Mouse (Mus musculus): Measurements from ENCODE around the gene Rab6a. TPM values are rescaled to one million over a fixed set of nuclear protein-coding genes. Genes with fewer than 3 reads are reported as not detected.

The Rab6a gene
- total RNA-seq, 1 experiment from 2014 or later: 58.1 TPM

DNA sequence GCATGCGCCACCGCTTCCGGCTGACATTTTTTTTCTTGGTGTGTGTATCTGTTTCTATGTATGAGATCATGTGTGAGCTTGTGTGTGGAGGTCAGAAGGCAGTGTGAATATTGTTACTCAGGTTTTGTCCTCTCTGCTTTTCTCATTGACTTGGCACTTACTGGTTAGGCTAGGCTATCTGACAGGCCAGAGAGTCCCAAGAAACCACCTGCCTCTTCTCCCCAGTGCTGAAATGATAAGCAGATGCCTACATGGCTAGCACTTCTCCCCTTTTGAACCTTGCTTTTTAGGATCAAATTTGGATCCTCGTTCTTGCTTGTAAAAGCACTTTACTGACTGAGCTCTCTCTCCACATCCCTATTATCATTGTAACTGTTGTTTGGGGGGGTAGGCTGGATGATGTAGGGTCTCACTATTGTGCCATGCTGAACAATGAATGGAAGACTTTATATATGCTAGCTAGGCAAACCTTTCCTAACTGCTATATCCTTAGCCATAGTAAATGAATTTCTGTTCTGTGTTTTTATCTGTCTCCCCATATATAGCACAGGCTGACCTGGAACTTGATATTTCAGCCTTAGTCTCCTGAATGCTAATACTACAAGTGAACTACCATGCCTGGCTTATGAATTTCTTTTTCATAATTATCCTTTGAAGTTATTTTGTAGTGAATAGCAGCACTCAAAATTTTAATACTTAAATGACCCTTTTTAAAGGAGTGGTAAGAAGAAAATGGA, 9.1 kb downstream of the Rab6a start:
- peak; percentile 66 for ATAC-seq (replicated peaks; ENCODE audit: low read depth, poor library complexity, severe bottlenecking)

DNA sequence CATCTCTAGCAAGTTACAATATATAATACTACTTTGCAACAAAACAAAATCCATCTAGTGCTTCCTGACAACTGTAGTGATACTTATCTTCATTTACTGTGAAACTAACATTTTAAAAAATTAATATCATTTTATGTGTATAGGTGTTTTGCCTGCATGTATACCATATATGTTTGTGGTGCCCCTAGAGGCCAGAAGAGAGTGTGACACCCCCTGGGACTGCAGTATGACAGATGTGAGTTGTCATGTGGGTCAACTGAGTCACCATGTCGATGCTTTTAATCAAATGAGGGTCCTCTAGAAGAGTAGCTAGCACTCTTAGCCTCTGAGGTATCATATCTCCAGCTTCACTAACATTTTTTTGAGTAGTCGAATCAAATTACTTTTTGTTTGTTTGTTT, 15.1 kb downstream of the Rab6a start:
- peak; percentile 71 for ATAC-seq (replicated peaks; ENCODE audit: low read depth, poor library complexity, severe bottlenecking)

DNA sequence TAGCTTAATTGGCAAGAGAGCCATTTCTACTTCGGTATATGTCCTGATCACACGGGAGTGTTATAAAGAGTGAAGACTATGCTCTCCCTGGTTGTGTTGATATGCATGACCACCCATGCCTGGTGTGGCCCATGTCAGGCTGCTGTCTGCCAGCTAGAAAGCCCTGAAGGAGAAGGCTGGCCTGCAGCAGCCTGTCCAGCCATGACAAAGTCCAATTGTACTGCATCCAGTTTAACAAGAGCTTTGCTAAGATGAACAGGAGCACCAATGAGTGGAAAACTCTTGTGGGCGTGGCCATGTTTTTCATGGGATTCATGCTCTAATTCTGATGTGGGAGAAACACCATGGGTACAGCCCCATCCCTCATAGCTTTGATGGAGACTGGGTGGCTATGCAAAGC, 17.3 kb downstream of the Rab6a start:
- ATAC-seq (replicated peaks; ENCODE audit: low read depth, poor library complexity, severe bottlenecking): no peak

DNA sequence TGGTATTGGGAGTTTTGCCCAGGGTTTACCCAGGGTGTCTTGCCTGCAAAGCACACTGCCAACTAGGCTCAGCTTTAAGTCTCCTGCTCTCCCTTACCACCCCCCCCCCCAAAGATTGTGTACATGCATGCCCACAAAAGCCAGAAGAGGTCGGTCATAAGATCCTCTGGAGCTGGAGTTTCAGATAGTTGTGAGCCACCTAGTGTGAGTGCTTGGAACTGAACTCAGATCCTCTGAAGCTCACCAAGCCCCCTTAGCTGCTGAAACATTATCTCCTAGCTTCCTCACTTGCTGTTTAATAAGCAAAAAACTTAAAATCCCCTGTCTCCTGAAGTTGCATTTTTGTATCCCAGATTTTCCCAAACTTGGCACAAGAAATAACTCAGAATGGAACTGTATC, 30.4 kb downstream of the Rab6a start:
- peak; percentile 83 for ATAC-seq (replicated peaks; ENCODE audit: low read depth, poor library complexity, severe bottlenecking)

DNA sequence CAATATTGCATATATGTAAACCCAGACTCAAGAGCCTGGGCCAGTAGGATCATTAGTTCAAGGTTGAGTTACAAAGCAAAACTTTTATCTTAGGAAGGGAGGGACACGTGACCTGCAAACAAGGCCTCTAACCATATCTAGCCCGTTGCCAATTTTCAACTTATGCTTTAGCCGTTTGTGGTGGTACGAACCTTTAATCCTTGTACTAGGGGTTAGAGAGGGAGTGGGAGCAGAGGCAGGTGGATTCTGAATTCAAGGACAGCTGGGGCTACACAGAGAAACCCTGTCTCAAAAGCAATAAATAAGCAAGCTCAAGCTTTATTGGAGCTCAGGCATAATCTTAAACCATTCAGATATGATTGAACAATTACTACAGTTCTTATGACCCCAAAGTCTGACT, 35.2 kb downstream of the Rab6a start:
- no peak for ATAC-seq (replicated peaks; ENCODE audit: low read depth, poor library complexity, severe bottlenecking)

DNA sequence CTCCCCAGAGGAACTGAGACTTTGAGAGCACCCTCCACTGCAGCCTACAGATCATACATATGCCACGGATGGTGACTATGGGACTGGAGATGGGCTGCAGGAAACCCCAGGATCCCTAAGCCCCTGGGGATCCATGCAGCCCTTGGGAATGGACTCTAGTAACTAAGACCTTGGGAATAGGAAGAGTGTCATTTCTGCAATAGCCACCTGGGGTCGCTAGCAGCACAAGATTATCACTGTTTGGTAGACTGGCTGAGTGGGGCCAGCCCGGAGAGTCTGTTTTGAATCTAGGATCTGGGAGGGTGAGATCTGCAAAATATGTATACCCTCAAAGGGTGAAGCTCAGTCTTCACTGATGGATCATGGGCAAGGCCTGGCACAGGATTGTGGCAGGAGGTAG, 37.9 kb downstream of the Rab6a start:
- peak; percentile 76 for ATAC-seq (replicated peaks; ENCODE audit: low read depth, poor library complexity, severe bottlenecking)

DNA sequence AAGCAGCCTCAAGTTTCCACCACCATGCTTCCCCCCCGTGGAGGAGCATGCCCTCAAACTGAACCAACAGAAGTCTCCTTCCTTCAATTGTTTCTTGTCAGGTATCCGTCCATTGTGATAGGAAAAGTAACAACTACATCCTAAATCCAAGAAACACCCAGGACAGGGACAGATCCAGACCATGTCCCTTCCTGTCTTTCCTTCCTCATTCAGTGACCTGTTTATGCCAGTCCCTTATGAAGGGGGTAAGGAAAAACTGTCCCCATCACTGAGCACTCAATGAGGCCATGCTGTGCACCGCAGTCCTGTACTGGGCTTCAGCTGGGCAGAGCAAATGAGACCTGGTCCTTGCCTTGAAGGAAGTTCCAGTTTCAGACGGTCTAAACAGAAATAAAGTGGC, 41.9 kb downstream of the Rab6a start:
- ATAC-seq (replicated peaks; ENCODE audit: low read depth, poor library complexity, severe bottlenecking): no peak

DNA sequence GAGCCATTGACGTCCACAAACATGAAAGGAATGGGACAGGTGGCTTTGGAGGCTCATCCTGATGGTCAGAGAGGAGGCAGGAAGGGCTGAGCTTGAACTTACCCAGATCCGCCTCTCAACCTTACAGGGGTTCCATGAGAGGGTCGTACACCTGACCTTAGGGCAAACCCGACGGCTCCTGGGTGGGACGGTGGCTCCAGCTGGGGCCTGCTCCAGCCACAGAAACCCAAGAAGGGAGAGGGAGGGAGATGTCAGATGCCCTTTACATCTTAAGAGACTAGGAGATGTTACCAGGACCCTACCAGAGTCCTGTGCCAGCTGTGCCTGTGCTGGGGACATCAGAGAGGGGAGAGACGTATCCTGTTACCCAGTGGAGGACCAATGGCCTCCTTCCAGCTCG, 42.6 kb downstream of the Rab6a start:
- ATAC-seq (replicated peaks; ENCODE audit: low read depth, poor library complexity, severe bottlenecking): no peak

DNA sequence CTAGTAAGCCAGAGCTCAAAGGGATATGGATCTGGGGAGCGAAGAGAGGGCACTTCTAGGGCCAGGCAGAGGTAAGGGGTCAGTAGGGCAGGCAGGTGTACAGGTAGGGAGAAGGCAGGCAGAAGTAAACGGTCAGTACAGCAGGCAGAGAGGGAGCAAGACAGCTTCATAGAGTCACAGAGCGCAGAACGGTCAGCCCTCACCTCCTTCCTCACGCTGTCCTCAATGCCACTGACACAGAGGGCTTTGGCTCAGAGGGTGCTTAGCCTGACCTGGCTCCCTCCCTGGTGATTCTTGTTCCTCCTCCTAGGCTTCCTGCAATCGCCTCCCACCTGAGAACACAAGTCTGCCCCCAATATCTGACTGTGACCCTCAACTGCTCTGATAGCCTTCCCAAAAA, 43.2 kb downstream of the Rab6a start:
- ATAC-seq (replicated peaks; ENCODE audit: low read depth, poor library complexity, severe bottlenecking): no peak

DNA sequence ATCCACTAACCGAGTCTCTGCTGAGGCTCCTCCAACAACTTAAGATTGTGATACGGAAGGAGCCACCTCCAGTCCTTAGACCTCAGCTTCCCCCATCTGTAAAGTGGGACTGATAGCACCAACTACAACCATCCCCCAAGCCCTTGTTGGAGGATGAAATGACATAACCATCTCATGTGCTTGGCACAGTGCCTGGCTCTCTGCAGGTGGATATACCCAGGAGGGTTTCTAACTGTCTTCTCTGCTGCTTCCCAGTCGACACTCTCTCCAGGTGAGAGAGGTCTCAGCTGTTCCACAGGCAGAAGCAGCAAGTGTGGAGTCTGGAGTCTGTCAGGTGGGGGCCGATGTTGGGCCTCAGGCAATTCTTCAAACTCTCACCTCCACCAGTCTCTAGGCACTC, 43.8 kb downstream of the Rab6a start:
- 0 out of 2 replicates have a peak, but pooled peaks have one; percentile 16 for ATAC-seq (replicated peaks; ENCODE audit: low read depth, poor library complexity, severe bottlenecking)

DNA sequence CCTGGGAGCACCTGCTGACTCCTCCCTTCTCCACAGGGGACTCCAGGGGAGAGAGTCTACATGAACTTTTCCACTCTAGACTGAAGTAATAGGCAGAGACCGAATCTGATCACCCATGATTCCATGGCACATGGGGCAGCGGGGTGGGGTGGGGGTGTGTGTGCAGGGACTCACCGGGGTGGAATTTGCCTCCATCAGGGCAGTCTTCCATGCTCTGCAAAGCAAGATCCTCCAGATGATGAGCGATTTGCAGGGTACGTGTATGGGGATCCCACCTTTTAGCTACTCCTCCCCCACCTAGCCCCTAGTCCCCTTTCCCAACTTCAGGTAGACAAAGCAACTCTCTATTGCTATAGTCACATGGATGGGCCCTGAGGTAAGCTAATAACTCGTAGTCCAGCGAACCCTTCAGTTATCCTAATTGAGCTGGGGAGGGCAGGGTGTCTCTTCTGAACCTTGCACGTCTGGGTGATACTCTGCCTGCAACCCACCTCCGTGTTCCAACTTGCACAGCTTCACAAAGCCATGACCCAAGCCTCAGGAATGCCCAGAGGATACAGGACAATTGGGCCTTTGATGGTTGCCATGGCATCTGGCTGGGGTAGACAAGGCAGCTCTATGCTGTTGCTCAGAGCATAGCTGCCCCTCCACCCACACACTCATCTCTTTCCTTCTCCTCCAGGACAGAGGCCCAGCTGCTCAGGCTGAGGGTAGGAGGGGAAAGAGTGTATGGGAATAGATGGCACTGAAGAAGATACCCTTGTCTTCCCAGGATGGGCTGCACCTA, 46.5 kb downstream of the Rab6a start:
- no peak for ATAC-seq (replicated peaks; ENCODE audit: low read depth, poor library complexity, severe bottlenecking)

DNA sequence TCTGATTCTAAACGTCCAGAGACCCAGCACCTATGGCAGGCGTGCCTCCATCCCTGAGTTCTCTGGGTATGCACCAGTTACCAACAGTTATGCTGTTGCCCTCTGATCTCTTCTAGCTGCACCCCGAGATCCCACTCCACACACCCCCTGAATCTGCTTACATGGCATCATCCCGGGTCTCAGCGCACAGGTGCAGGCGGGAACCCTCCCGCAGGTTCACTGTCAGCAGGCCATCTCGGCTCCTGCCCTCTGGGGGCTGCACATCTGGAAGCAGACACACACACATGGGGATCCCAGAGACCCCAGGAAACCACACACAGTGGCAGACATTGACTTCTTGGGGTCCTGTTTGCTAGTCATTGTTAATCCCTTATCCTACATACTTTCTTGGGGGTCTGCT, 47.2 kb downstream of the Rab6a start:
- ATAC-seq (replicated peaks; ENCODE audit: low read depth, poor library complexity, severe bottlenecking): no peak

DNA sequence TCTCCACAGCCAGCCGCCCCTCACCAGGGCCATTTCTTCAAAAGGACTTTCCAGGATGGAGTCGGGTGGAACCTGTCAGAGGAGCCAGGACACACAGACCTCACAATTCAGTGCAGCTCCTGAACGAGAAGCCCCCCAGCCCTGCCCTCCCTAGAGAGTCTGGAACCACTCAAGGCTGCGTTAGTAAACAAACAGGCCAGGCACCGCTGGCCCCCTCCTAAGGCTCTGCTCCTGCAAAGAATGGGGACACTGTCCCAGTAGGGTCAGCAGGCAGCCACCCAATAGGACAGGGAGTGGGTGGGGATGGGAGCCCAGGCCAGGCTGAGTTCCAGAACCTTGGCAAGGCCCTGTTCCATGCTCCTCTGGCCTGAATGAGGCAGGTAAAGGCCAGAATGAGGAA, 49.5 kb downstream of the Rab6a start:
- ATAC-seq (replicated peaks; ENCODE audit: low read depth, poor library complexity, severe bottlenecking): no peak

DNA sequence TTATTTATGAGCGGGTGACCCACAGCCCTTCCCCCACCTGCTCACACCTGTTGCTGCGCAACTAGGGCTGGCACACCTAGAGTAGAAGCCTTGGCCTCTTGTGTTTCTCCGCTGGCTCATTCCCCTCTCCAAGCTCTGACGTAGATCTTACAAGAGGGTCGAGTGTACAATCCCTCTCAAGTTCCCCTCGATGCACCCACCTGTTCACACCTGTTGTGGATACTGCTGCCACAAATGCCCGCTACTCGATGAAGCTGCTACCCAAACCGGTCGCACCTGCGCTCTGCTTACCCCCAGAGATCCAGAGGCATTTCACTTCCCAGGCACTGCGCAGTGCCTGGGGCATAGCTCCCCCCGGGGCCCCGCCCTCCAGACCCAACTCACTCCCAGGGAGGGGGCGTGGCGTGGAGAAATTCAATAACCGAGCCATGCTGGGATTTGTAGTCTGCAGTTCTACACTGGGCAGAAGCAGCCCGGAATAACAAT, 50.9 kb downstream of the Rab6a start:
- no peak for ATAC-seq (replicated peaks; ENCODE audit: low read depth, poor library complexity, severe bottlenecking)

DNA sequence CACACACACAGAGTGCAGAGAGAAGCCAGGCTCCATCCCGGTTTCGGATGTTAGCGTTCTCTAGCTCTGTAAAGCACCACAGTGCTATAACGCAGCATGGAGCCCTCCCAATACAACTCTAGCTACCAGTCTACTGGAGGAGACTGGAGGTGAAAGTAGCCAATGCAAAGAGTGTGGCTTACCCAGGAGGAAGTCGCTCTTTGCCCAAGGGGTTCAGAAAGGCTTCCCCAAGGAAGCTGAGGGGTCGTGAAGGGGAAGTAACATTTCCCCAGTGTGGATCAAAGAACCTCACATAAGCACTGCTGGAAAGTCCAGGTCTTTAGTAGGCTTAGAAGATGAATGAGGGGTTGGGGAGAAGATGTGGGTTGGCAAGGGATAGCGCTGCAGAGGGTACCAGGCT, 54.1 kb downstream of the Rab6a start:
- ATAC-seq (replicated peaks; ENCODE audit: low read depth, poor library complexity, severe bottlenecking): peak; percentile 59

DNA sequence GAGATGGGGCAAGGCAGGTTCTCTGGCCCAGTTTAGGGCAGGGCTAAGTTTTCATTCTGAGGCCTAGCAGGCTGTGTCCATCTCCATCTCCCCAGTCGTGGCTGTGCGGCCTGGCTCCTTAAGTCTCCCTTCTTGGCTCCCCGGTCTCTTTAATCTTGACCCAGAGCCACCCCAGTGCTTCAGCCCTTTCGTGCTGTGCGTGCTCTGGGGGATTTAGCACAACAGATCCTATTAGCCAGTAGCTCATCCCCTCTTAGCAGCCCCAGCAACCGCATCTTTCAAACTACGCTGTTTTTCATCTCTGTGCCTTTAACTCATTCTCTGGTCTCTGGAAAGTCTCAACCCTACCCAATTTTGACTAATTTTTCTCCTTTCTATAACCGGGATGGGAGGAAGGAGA, 55.0 kb downstream of the Rab6a start, which contains the start of gene Plekhb1:
TSS of gene Plekhb1 (minus strand) at position 184 of the 400 bp plus-strand sequence.
- ATAC-seq (replicated peaks; ENCODE audit: low read depth, poor library complexity, severe bottlenecking): no peak

DNA sequence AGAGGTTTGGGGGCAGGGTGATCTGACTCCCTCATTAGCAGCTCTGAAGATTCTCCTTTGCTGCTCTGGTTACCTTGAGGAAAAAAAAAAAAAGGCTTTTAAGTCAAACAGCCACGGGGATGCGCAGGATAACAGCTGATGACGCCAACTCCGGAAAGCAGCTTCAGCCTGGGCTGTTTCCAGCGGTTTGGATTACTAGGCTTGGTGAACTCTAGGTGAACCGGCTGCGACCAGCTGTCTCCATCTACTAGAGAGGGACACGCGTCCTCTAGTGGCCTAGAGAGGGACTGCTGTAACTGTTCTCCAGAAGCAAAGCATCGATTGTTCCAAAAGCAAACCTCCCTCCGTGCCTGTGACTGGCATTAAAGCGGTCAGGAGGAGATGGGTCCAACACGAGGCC, 56.0 kb downstream of the Rab6a start:
- peak; percentile 96 for ATAC-seq (replicated peaks; ENCODE audit: low read depth, poor library complexity, severe bottlenecking)

DNA sequence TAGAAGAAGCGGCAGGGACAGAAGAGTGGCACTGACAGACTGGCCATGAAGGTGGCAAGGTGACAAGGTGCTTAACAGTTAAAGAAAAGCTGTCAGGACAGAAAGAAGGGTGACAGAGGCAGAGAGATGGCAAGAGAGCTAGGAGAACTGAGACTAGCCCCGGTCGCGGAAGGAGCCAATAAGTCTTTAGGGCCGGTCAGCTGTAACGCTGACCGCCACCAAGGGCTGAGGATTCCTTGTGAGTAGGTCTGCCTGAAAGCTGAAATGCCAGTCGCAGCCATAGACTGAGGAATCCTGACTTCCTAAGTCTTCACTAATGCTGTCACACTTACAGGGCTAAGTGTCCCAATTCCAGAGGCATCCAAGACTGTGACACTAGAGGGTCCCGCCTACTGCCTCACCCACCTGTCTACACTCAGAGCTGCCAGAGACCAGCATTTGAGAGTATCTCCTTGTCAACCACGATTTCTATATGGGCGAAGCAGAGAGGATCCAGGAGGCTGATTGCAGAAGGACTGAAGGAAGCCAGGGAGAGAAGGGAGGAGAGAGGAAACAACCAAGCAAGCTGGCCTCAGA, 56.6 kb downstream of the Rab6a start:
- ATAC-seq (replicated peaks; ENCODE audit: low read depth, poor library complexity, severe bottlenecking): no peak

DNA sequence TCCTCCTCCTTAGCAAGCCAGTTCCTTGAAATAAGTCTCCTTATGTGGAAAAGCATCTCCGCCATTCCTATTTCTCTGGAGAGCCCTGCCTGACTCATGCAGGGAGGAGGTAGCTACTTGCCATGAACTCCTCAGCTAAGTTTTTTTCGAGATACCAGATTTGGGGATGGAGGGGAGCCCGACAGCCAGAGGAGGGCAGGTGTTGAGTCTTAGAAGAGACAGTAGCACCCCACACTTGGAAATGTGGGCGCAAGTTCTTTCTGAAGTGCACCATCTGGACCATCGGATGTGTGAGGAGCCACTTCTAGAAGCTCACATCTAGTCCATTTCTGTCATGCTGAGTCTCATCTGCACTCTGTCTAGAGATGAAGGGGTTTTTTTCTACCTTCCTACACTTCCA, 63.4 kb downstream of the Rab6a start:
- ATAC-seq (replicated peaks; ENCODE audit: low read depth, poor library complexity, severe bottlenecking): no peak

DNA sequence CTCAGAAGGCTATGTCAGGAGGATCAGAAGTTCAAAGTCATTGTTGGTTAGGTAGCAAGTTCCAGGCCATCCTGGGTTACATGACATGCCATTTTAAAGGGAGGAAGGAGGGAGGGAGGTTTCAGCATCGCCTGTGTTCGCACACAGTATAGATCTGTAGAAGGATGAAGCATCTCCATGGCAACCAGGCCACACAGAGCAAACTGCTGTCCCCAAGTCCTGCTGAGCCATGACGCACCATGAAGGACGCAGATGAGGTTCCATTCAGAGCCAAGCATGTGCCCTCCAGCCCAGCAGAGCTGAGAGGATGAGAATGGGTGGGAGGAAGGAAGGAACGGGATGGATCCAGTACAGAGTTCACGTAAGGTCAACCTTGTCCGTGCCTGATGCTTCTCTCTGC, 66.2 kb downstream of the Rab6a start:
- ATAC-seq (replicated peaks; ENCODE audit: low read depth, poor library complexity, severe bottlenecking): no peak

DNA sequence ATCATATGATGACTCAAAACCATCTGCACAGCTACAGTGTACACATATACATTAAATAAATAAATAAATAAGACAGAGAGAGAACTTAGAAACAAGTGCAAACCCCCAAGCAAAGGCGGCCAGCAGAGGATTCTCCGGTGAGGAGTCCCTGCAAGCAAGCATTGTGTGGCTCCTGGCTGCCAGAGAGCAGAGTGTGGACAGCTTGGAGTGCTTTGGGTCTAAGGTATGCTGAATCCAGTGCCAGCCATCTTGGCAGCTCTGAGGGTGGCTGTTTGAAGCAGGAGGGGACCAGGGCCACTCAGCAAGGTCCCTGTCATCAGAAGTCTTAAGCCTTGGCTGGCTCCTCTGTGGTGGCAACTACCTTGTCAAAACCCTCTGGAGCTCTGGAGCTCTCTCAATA, 67.7 kb downstream of the Rab6a start:
- ATAC-seq (replicated peaks; ENCODE audit: low read depth, poor library complexity, severe bottlenecking): no peak

All from common myeloid progenitor, adult 5-6 weeks (primary cell).